Mouse (Mus musculus): ENCODE results near the gene Pdpk1. TPM values are rescaled to one million over a fixed set of nuclear protein-coding genes. Genes with fewer than 3 reads are reported as not detected.

Gene Pdpk1
- polyA plus RNA-seq (2014; fragmentation: Illumina TruSeq; extraction: RNeasy Lipid Tissue Mini Kit (QIAGEN cat#74804); ENCODE audit: low read depth, low replicate concordance) = 57.8 TPM

GRCm38 (mm10) chr17:24150824-24151223 lies at the start of gene Pdpk1:
Gene Pdpk1 (minus strand): TSS chr17:24150924.

GRCm38 (mm10) chr17:24169317-24170065 lies 18.8 kb upstream of the Pdpk1 start, which contains the start of gene Atp6v0c:
Gene Atp6v0c (minus strand): TSS chr17:24169702.

GRCm38 (mm10) chr17:24163176-24163962 lies 12.6 kb upstream of the Pdpk1 start, which contains the start of gene Amdhd2:
Gene Amdhd2 (minus strand): TSS chr17:24163766.

GRCm38 (mm10) chr17:24072919-24073696 lies 77.6 kb downstream of the Pdpk1 start, which contains the start of gene Kctd5:
Gene Kctd5 (minus strand): TSS chr17:24073485.

GRCm38 (mm10) chr17:24037844-24038243 lies 112.9 kb downstream of the Pdpk1 start, which contains the start of gene Prss27:
Gene Prss27 (plus strand): TSS chr17:24038144.

Other genes starting within 250 kb of the Pdpk1 start
- gene Dcpp3, start 233.5 kb downstream of the Pdpk1 start, polyA plus RNA-seq (2014; fragmentation: Illumina TruSeq; extraction: RNeasy Lipid Tissue Mini Kit (QIAGEN cat#74804); ENCODE audit: low read depth, low replicate concordance) = not detected
- not detected for gene Sbp, start 209.3 kb downstream of the Pdpk1 start, polyA plus RNA-seq (2014; fragmentation: Illumina TruSeq; extraction: RNeasy Lipid Tissue Mini Kit (QIAGEN cat#74804); ENCODE audit: low read depth, low replicate concordance)
- gene Sbpl, start 195.7 kb downstream of the Pdpk1 start, polyA plus RNA-seq (2014; fragmentation: Illumina TruSeq; extraction: RNeasy Lipid Tissue Mini Kit (QIAGEN cat#74804); ENCODE audit: low read depth, low replicate concordance) = not detected
- gene Prss30, start 170.4 kb downstream of the Pdpk1 start, polyA plus RNA-seq (2014; fragmentation: Illumina TruSeq; extraction: RNeasy Lipid Tissue Mini Kit (QIAGEN cat#74804); ENCODE audit: low read depth, low replicate concordance) = not detected
- gene Prss22, start 152.8 kb downstream of the Pdpk1 start, polyA plus RNA-seq (2014; fragmentation: Illumina TruSeq; extraction: RNeasy Lipid Tissue Mini Kit (QIAGEN cat#74804); ENCODE audit: low read depth, low replicate concordance) = not detected
- gene Prss27, start 112.8 kb downstream of the Pdpk1 start, polyA plus RNA-seq (2014; fragmentation: Illumina TruSeq; extraction: RNeasy Lipid Tissue Mini Kit (QIAGEN cat#74804); ENCODE audit: low read depth, low replicate concordance) = not detected
- gene Kctd5, start 77.4 kb downstream of the Pdpk1 start, polyA plus RNA-seq (2014; fragmentation: Illumina TruSeq; extraction: RNeasy Lipid Tissue Mini Kit (QIAGEN cat#74804); ENCODE audit: low read depth, low replicate concordance) = 26.7 TPM
- gene Amdhd2, start 12.8 kb upstream of the Pdpk1 start, polyA plus RNA-seq (2014; fragmentation: Illumina TruSeq; extraction: RNeasy Lipid Tissue Mini Kit (QIAGEN cat#74804); ENCODE audit: low read depth, low replicate concordance) = not detected
- gene Atp6v0c, start 18.8 kb upstream of the Pdpk1 start, polyA plus RNA-seq (2014; fragmentation: Illumina TruSeq; extraction: RNeasy Lipid Tissue Mini Kit (QIAGEN cat#74804); ENCODE audit: low read depth, low replicate concordance) = 78.0 TPM
- 15.3 TPM for gene Tbc1d24, start 54.6 kb upstream of the Pdpk1 start, polyA plus RNA-seq (2014; fragmentation: Illumina TruSeq; extraction: RNeasy Lipid Tissue Mini Kit (QIAGEN cat#74804); ENCODE audit: low read depth, low replicate concordance)
- gene Ntn3, start 58.6 kb upstream of the Pdpk1 start, polyA plus RNA-seq (2014; fragmentation: Illumina TruSeq; extraction: RNeasy Lipid Tissue Mini Kit (QIAGEN cat#74804); ENCODE audit: low read depth, low replicate concordance) = 0.35 TPM
- gene Tedc2, start 69.9 kb upstream of the Pdpk1 start, polyA plus RNA-seq (2014; fragmentation: Illumina TruSeq; extraction: RNeasy Lipid Tissue Mini Kit (QIAGEN cat#74804); ENCODE audit: low read depth, low replicate concordance) = 4.6 TPM
- 0.58 TPM for gene Ccnf, start 100.6 kb upstream of the Pdpk1 start, polyA plus RNA-seq (2014; fragmentation: Illumina TruSeq; extraction: RNeasy Lipid Tissue Mini Kit (QIAGEN cat#74804); ENCODE audit: low read depth, low replicate concordance)
- not detected for gene Abca17, start 200.1 kb upstream of the Pdpk1 start, polyA plus RNA-seq (2014; fragmentation: Illumina TruSeq; extraction: RNeasy Lipid Tissue Mini Kit (QIAGEN cat#74804); ENCODE audit: low read depth, low replicate concordance)
- gene Abca3, start 201.0 kb upstream of the Pdpk1 start, polyA plus RNA-seq (2014; fragmentation: Illumina TruSeq; extraction: RNeasy Lipid Tissue Mini Kit (QIAGEN cat#74804); ENCODE audit: low read depth, low replicate concordance) = 2.9 TPM